ENCODE assay signal across 16 mouse cellular contexts in genomic region chr7:133505628-133506027, GRCm38 (mm10).
DNase-seq lines count a peak whose midpoint lies in the region; ATAC-seq and TF ChIP-seq lines count a peak whose summit lies in the region.
"Had no signal": no experiment of that assay in that cellular context is flagged by ENCODE, and none has a peak within 500 bp of the region (broad histone marks: within the 10 kb centered on the region; RNA-seq: fewer than 3 reads in every experiment).

No protein-coding gene starts in this region.

- TF ChIP-seq CTCF in gastrocnemius, adult 2 months (IDR thresholded peaks at IDR 0.05) = peak; percentile 45
- peak; percentile 68 for TF ChIP-seq CTCF in layer of hippocampus, adult 2 months (conservative IDR thresholded peaks at IDR 0.05)

- no peak for ATAC-seq in midbrain, embryonic 11.5 days (ENCODE audit: low FRiP score)
- ATAC-seq: forebrain, embryonic 16.5 days; hindbrain, embryonic 16.5 days; midbrain, embryonic 13.5 days had no signal

- intact Hi-C loops in gastrocnemius, adult 2 months (cut with DNase I) = no loop called here

- no peaks in the 10 kb centered on the region for H3K9me3 ChIP-seq in midbrain, embryonic 11.5 days (ENCODE audit: control insufficient read depth, low read length)
- H3K9me3 ChIP-seq in midbrain, embryonic 10.5 days (replicated peaks) = no peaks in the 10 kb centered on the region
- H3K9me3 ChIP-seq: lung, embryonic 15.5 days; midbrain, embryonic 13.5 days had no signal

- WGBS in midbrain, embryonic 11.5 days = 87% methylated on average over 2 of the region's 2 CpGs
- 98% methylated on average over 2 of the region's 2 CpGs for WGBS in midbrain, embryonic 10.5 days

- H3K4me3 ChIP-seq in gastrocnemius, adult 2 months = no peak overlapping the region
- H3K4me3 ChIP-seq in layer of hippocampus, adult 2 months = no peak overlapping the region
- no peak overlapping the region for H3K4me3 ChIP-seq in midbrain, embryonic 11.5 days (ENCODE audit: low read depth, low read length)
- no peak overlapping the region for H3K4me3 ChIP-seq in midbrain, embryonic 10.5 days
- H3K4me3 ChIP-seq: erythroblast, embryonic 14.5 days; lung, embryonic 15.5 days; midbrain, embryonic 13.5 days had no signal

- H3K27me3 ChIP-seq in midbrain, embryonic 11.5 days (ENCODE audit: control insufficient read depth, insufficient read depth, low read length) = peaks cover 2% of the 10 kb centered on the region
- H3K27me3 ChIP-seq in midbrain, embryonic 10.5 days (ENCODE audit: low read depth, poor library complexity, severe bottlenecking) = peaks cover 17% of the 10 kb centered on the region; the same call in 1 of the 2 replicates
- H3K27me3 ChIP-seq: lung, embryonic 15.5 days had no signal

- H3K36me3 ChIP-seq in midbrain, embryonic 11.5 days (ENCODE audit: control insufficient read depth, insufficient read depth, low read length) = no peaks in the 10 kb centered on the region
- H3K36me3 ChIP-seq in midbrain, embryonic 10.5 days = no peaks in the 10 kb centered on the region
- H3K36me3 ChIP-seq: lung, embryonic 15.5 days; midbrain, embryonic 13.5 days had no signal

- H3K27ac ChIP-seq in gastrocnemius, adult 2 months = no peak overlapping the region
- H3K27ac ChIP-seq in layer of hippocampus, adult 2 months = no peak overlapping the region
- H3K27ac ChIP-seq in midbrain, embryonic 11.5 days (ENCODE audit: low read depth, low read length) = no peak overlapping the region
- H3K27ac ChIP-seq in midbrain, embryonic 10.5 days (replicated peaks) = no peak overlapping the region
- H3K27ac ChIP-seq: lung, embryonic 15.5 days; midbrain, embryonic 13.5 days had no signal

- H3K4me2 ChIP-seq in midbrain, embryonic 11.5 days = no peak overlapping the region
- H3K4me2 ChIP-seq: lung, embryonic 15.5 days; midbrain, embryonic 13.5 days had no signal

- DNase-seq in gastrocnemius, adult 2 months = no peak
- DNase-seq in gastrocnemius, adult 8-10 months (ENCODE audit: low spot score in 2 of 2) = no peak
- no peak for DNase-seq in layer of hippocampus, adult 2 months (ENCODE audit: low spot score in 2 of 2)
- DNase-seq in layer of hippocampus, adult 9-11 months = no peak
- DNase-seq in midbrain, embryonic 11.5 days (ENCODE audit: low spot score, missing footprints) = peak; percentile 1
- DNase-seq in midbrain, embryonic 10.5 days (ENCODE audit: low spot score) = no peak
- DNase-seq in c-Kit-positive CD71-positive TER-119-positive erythroid progenitor cells, embryonic 14.5 days (ENCODE audit: low spot score) = peak; percentile 4
- no peak for DNase-seq in left cerebral cortex, adult 9 months (ENCODE audit: low spot score in 2 of 2)
- DNase-seq: adrenal gland, postnatal 25 days; gastrocnemius, postnatal 10 days; thymus, postnatal 25 days had no signal

- H3K9ac ChIP-seq in midbrain, embryonic 11.5 days (ENCODE audit: low read length) = no peak overlapping the region
- H3K9ac ChIP-seq: lung, embryonic 15.5 days; midbrain, embryonic 13.5 days had no signal

- 0 out of 2 replicates have a peak, but pooled peaks cover 4% of the 10 kb centered on the region for H3K4me1 ChIP-seq in midbrain, embryonic 11.5 days (ENCODE audit: control insufficient read depth, insufficient read depth, low read length)
- peaks cover 21% of the 10 kb centered on the region for H3K4me1 ChIP-seq in midbrain, embryonic 10.5 days
- H3K4me1 ChIP-seq: lung, embryonic 15.5 days had no signal

Comparison
In these comparisons a context has a peak if more than half of its experiments do, and no peak if none do; other contexts are left out.
1. DNase-seq: peak in midbrain, embryonic 11.5 days (single experiment) and c-Kit-positive CD71-positive TER-119-positive erythroid progenitor cells, embryonic 14.5 days (single experiment); none in gastrocnemius, adult 2 months (single experiment), gastrocnemius, adult 8-10 months (0 of 2), layer of hippocampus, adult 2 months (0 of 2), layer of hippocampus, adult 9-11 months (single experiment), midbrain, embryonic 10.5 days (single experiment) and left cerebral cortex, adult 9 months (0 of 2).